Mouse (Mus musculus) small intestine, adult 2 months (tissue): ENCODE measurements at regions not wholly inside any gene's neighbourhood (a gene's known extent, or its start where the extent isn't known, plus 50 kb on each side); places are given as distances from the start of the nearest gene placed in this dataset.

ENCODE experiments used
- CTCF ChIP-seq: fragments of 200-500 bp; IDR thresholded peaks from 2 replicates; pipeline ENCODE4 v1.5.1; 2012; ENCODE audit warnings: low read depth, mild to moderate bottlenecking, control low read depth, inconsistent platforms, low read length, moderate library complexity, mixed read lengths; ENCODE audit not compliant: insufficient replicate concordance, insufficient read length; ENCODE audit errors: extremely low read depth
- POLR2A ChIP-seq: fragments of 200-500 bp; IDR thresholded peaks from 2 replicates; pipeline ENCODE4 v1.6.1; 2012; ENCODE audit warnings: low read depth, mild to moderate bottlenecking, control low read depth, inconsistent platforms, low read length, moderate library complexity

DNA sequence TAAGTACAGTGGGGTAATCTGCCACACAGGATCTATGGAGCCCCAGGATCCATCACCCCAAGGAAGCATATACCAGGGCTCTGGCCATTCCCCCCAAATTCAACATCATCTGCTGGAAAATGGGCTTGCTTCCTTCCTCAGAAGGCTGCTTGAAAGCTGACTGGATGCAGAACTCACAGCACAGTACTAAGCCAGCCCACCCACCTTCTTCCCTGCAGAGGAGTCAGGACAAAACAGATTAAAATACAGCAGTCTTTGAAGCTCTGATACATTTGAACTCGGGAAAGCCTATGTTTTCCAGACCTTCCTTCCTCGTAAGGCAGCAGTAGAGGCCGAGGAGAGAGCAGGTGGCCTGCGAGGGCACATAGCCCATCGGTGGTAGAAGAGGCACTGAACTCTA is 61.7 kb downstream of the Pja1 start:
- TF ChIP-seq CTCF (no peak), POLR2A (no peak)
